Mouse (Mus musculus): Measurements from ENCODE around the gene Mex3d.

The Mex3d gene

DNA sequence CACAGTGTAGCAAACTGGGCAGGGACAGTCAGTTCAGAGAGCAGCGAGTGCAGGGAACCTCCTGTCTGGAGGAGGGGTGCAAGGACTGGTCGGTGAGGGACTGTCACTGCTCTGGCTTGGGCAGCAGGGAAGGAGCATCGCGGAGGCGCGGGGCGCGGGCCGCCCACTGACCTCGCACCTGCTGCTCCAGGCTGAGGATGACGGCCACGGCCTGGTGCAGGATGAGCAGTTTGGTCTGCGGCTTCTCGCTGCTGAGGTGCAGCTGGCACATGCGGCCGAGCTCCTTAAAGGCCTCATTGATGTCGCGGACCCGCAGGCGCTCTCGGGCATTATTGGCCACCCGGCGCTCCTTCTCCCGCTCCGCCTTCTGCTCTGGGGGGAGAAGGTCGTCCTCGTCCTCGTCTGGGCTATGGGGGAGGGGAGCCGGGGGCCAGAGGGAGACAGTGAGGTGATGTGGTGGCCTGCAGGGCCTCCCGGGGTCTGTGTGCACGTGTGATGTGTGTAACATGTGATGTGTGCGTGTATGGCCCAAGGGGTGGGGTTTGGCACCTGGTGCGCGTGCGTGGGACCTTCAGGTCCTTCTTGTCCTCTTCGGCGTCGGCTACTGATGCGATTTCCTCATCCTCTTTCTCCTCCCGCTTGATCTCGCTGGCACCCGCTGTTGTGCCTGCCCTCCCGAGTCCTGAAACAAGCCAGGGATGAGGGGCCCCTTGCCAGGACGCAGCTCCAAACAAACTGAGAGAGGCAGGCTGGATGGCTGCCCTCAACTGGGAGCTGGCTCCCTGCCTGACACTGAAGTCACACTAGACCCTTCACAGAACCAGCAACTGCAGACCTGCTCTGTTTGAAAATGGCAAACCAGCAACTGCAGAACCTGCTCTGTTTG lies 25.4 kb upstream of the Mex3d start:
- in situ Hi-C loops (cut with MboI, MseI), result no loop called here

DNA sequence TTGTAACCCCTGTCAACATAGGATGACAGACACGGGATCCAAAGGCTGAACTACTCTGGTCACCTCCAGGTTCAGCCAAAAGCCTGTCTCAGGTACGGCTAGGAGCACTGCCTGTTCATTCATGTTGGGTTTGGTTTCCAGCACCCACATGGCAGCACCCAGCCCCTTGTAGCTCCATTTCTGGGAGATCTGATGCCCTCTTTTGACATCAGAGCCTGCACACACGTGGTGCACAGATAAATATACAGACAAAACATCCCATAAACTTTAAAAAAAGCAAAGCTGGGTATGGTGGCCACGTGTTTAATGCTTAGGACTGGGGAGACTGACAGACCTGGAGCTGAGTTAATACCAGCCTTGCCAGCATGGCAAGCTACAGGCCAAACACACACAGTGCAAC lies 20.5 kb upstream of the Mex3d start:
- in situ Hi-C loops (cut with MboI, MseI), result no loop called here

- in situ Hi-C loops (cut with MboI, MseI), result no loop called here
Measured at GRCm38 (mm10) chr10:80406684-80407501, 19.4 kb upstream of the Mex3d start, which contains the start of gene Uqcr11. Gene Uqcr11, minus strand, starts transcription at chr10:80406830.

DNA sequence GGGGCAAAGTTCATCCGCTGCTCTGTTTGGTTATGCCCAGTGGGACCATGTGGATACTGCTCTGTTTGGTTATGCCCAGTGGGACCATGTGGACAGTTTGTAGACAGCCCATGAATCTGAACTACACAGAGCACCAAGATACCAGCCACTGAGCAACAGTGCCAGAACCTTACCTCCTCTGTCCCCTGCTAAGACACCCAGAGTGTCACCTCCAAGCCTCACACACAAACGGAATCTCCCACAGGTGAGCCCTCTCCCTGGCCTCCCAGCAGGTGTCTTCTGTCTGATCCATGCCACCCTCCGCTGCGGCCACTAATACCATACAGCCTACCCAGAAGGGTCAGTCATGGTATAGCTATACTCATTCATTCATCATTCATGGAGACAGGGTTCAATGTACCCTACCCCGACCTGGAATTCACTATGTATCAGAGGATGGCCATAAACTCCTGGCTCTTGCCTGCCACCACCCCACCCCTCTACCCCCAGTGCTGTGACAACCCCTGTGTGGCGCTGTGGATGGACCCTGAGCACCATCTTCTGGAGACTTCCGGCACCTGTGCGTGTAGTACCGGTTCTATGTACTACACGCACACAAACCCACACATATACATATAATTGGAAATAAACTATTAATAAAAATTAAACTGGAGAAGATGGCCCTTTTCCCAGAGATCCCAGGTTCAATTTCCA lies 18.2 kb upstream of the Mex3d start:
- in situ Hi-C loops (cut with MboI, MseI), result no loop called here

GRCm38 (mm10) chr10:80403044-80403692 lies 15.7 kb upstream of the Mex3d start:
- in situ Hi-C loops (cut with MboI, MseI), result no loop called here

DNA sequence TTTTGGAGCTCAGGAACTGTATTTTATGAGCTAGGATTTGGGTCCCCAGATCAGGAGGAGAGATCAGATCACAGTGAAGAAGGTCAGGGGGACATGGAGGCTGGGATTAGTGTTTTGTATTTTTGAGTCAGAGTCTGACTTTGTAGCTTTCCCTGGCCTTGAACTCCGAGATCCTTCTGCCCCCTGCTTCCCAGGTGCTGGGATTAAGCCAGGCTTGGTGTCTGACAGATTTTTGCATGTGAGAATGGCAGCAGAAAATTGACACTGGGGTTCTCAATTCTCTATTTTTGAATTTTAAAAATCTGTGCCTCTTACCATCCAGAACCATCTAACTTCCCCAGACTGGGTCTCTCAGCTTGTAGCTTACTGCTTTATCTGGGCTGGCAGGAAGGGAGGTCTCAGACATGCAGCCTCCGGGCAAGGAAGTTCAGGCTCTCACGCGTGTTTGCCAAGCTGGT lies 13.3 kb upstream of the Mex3d start:
- in situ Hi-C loops (cut with MboI, MseI), result no loop called here

DNA sequence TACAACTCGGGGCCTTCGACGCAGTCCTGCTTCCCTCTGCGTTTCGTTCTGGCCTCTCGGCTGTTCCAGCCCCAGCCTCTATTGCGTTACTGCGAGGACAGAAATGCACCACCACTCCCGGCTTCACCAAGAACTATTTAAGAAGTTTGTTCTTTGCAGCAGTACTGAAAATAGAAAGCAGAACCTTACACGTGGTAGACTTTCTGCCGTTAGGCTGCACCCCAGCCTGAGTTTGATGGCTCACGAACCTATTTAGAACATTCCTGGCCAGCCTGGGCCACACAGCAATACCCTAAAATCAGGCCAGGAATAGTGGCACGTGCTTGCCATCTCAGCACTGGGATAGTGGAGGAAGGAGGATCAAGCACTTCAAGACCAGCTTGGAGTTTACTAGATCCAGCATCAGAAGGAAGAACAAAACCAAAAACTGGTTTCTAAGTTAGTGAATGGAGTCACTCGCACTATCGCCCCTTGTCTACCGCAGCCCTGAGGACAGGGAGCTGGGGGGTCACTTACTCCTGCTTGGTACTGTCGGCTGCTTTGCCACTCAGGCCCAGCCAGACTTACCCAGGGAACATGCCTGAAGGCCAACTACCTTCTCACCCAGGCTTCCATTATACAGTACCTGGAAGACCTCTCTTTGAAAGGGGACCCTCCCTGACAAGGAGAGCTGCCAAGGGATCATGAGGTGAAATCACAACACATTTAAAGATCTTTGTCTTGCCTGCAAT lies 12.7 kb upstream of the Mex3d start:
- in situ Hi-C loops (cut with MboI, MseI), result no loop called here

DNA sequence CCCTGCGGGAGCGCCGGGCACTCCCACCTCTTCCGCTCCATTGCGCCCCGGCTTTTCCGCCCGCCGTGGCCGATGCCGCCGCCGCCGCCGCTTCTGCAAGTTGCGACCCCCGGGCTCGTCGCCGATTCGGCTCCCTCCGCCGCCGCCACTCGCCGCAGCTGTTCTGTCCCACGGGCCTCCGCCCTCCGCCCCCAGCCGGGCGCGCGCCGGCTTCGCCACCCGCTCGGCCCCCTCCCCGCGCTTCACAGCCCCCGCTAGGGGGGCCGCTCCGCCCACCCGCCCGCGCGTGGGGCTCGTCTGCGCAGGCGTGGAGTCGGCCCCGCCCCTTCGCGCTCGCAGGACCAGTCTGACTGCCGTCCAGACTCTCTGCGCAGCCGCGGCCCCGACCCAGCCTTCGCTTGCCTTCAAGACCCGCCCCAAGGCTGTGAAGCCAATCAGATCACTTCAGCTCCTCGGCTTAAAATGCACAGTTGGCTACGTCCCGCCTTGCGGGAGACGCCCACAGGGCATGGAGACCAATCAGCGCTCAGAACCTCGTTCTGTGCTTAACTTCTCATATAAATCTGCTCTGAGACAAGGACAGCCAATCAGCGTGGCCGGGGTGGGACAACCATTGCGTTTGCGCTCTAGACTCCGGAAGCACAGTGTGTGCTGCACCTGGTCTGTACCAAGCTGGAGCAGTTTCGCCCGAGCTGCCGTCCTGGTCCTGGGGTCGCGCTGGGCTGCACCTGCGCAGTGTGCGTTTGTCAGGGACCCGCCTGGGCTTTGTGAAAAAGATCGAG lies 11.9 kb upstream of the Mex3d start, which contains the start of gene Mbd3:
TSS of gene Mbd3 (minus strand) at position 360 of the 782 bp plus-strand sequence.
- in situ Hi-C loops (cut with MboI, MseI), result no loop called here

DNA sequence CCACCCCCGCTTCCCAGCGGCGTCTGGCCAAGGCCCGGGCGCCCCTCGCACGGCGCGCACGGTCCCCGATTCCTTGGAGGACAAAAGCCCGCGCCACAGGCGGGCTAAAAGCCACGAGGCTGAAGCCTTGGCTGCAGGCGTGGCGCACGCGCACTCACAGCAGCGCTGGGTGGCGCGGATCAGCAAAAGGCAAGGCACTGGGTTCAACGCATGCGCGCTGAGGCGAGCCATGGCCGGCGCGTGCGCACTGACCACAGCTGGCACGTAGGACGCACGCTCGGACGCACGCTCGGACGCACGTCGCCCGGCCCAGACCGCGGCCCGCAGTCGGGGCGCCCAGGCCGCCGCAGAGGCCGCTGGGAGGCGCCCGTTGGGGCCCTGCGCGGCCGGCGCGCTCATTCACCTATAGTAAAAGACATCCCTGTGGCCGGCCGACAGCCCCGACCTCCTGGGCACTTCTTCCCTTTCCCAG lies 11.3 kb upstream of the Mex3d start:
- in situ Hi-C loops (cut with MboI, MseI), result no loop called here

GRCm38 (mm10) chr10:80398174-80398535 lies 10.7 kb upstream of the Mex3d start:
- in situ Hi-C loops (cut with MboI, MseI), result no loop called here

GRCm38 (mm10) chr10:80397524-80398173 lies 10.2 kb upstream of the Mex3d start:
- in situ Hi-C loops (cut with MboI, MseI), result no loop called here

GRCm38 (mm10) chr10:80396822-80397523 lies 9.5 kb upstream of the Mex3d start:
- in situ Hi-C loops (cut with MboI, MseI), result no loop called here

- in situ Hi-C loops (cut with MboI, MseI), result no loop called here
Measured at GRCm38 (mm10) chr10:80395025-80395627, 7.7 kb upstream of the Mex3d start.

GRCm38 (mm10) chr10:80392687-80393086 lies 5.2 kb upstream of the Mex3d start:
- in situ Hi-C loops (cut with MboI, MseI), result no loop called here

DNA sequence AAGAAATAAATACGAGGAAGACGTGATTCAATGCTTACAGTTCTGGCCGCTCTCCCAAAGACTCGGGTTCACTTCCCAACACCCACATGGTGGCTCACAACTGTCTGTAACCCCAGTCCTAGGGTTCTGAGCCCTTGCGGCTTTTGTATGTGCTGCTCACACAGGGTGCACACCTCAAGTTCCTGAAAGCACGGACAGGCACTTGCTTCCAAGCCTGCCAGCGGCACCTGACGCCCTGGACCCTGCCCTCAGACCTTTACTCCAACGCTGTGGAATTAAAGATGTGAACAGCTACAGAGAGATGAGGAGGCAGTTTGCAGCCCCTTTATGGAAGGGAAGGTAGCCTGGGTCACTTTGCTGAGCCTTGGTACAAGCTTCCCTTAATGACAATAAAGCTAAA lies 3.2 kb upstream of the Mex3d start:
- in situ Hi-C loops (cut with MboI, MseI), result no loop called here

- in situ Hi-C loops (cut with MboI, MseI), result no loop called here
Measured at GRCm38 (mm10) chr10:80389185-80389708, 1.8 kb upstream of the Mex3d start.

DNA sequence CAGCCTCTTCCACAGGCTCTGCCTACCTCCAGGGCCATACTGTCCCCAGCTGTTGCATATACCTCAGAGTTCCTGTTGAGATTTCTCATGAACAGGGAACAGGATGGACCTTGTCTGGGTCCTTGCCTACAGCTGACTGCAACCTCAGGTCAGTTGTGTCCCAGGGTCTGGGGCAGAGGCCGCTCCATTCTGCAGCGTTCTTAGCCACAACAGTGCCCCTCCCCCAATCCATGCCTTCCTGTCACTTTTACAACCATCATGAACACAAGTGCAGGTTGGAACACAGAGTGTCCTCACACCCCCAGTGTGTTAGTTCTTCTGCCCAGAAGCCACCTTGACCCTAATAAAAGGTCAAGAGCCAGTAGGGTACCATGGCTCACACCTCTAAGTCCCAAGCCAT lies 1.3 kb upstream of the Mex3d start:
- in situ Hi-C loops (cut with MboI, MseI), result no loop called here
